Mouse (Mus musculus) forebrain, postnatal 0 days (tissue): ENCODE data around the gene Mrps33. TPM values are rescaled to one million over a fixed set of nuclear protein-coding genes. Genes with fewer than 3 reads are reported as not detected.

Source experiments
- ATAC-seq: fragments of 200-750 bp; cut with Nextera tagmentation; 2 replicates; pipeline ENCODE4 v1.8.0; 2017; ENCODE audit warnings: mild to moderate bottlenecking, moderate library complexity
- DNase-seq: peaks from one replicate; pipeline ENCODE4 v3.0.0-alpha.2; 2015
- H3K27ac ChIP-seq: fragments of 300-500 bp; sonication (generic); 2 replicates; pipeline ENCODE4 v1.5.1; 2014; ENCODE audit warnings: low read depth, mild to moderate bottlenecking, antibody characterized with exemption, low read length, moderate library complexity, mixed read lengths
- H3K27me3 ChIP-seq: fragments of 300-500 bp; sonication (generic); 2 replicates; pipeline ENCODE4 v1.6.1; 2014; ENCODE audit warnings: mild to moderate bottlenecking, low read length, mixed read lengths; ENCODE audit not compliant: insufficient read depth
- H3K36me3 ChIP-seq: fragments of 300-500 bp; sonication (generic); 2 replicates; pipeline ENCODE4 v1.6.1; 2014; ENCODE audit warnings: mild to moderate bottlenecking, moderate library complexity; ENCODE audit not compliant: insufficient read depth
- H3K4me1 ChIP-seq: fragments of 300-500 bp; sonication (generic); 2 replicates; pipeline ENCODE4 v1.6.1; 2014; ENCODE audit warnings: antibody characterized with exemption; ENCODE audit not compliant: insufficient read depth
- H3K4me2 ChIP-seq: fragments of 300-500 bp; sonication (generic); 2 replicates; pipeline ENCODE4 v1.6.1; 2014; ENCODE audit warnings: low read depth, mild to moderate bottlenecking, moderate library complexity
- H3K4me3 ChIP-seq: fragments of 300-500 bp; sonication (generic); 2 replicates; pipeline ENCODE4 v1.5.1; 2014; ENCODE audit warnings: low read depth, low read length, mixed read lengths
- H3K9ac ChIP-seq: fragments of 300-500 bp; sonication (generic); 2 replicates; pipeline ENCODE4 v1.6.1; 2014; ENCODE audit warnings: mild to moderate bottlenecking
- H3K9me3 ChIP-seq: fragments of 300-500 bp; sonication (generic); 2 replicates; pipeline ENCODE4 v1.6.1; 2016; ENCODE audit warnings: low read length
- CTCF ChIP-seq: sonication (generic); IDR thresholded peaks from 2 replicates; pipeline ENCODE4 v1.5.1; 2016; ENCODE audit warnings: antibody characterized with exemption, control low read depth, low read depth
- WGBS: fragments of 180-500 bp; shearing (Covaris S2); extraction: QIAGEN DNeasy Blood & Tissue Kit; methylation state at CpG from one replicate; pipeline ENCODE4 v1.1.7; 2014; 5-methylcytosine and 5-hydroxymethylcytosine counted together
- polyA plus RNA-seq: library from polyadenylated mRNA; unstranded; fragments of >200 nt; fragmentation: Nextera tagmentation; extraction: Ambion mirVana; gene quantifications from 2 replicates; pipeline ENCODE4 v1.2.1, GENCODE M21; 2015
- total RNA-seq: library from RNA; depleted of rRNA; stranded (reverse); fragments of >200 nt; gene quantifications from 2 replicates; pipeline ENCODE4 v1.2.3, GENCODE M21; 2014

Gene Mrps33
- total and polyA plus RNA-seq, 2 experiments from 2014 or later: 65.3 to 183 TPM

GRCm38 (mm10) chr6:39796150-39796549 lies 14.6 kb downstream of the Mrps33 start:
- Histone ChIP-seq H3K9ac (no peak overlapping the region), H3K4me1 (no peaks in the 10 kb centered on the region), H3K36me3 (peaks cover 12% of the 10 kb centered on the region), H3K9me3 (no peaks in the 10 kb centered on the region), H3K4me2 (no peak overlapping the region), H3K27ac (no peak overlapping the region), H3K27me3 (no peaks in the 10 kb centered on the region), H3K4me3 (no peak overlapping the region)
- DNase-seq (no peak), ATAC-seq (no peak)
- WGBS: 82% methylated on average over 1 of the region's 1 CpGs
- TF ChIP-seq CTCF: no peak

- H3K27ac ChIP-seq: no peak overlapping the region
- no peak overlapping the region for H3K9ac ChIP-seq
- ATAC-seq (no peak), DNase-seq (no peak)
- TF ChIP-seq CTCF: no peak
- no peak overlapping the region for H3K4me2 ChIP-seq
- H3K27me3 ChIP-seq: no peaks in the 10 kb centered on the region
- H3K9me3 ChIP-seq: no peaks in the 10 kb centered on the region
- no peaks in the 10 kb centered on the region for H3K36me3 ChIP-seq
- no peaks in the 10 kb centered on the region for H3K4me1 ChIP-seq
- 65% methylated on average over 5 of the region's 5 CpGs for WGBS
- no peak overlapping the region for H3K4me3 ChIP-seq
These were observed 19.0 kb downstream of the Mrps33 start for GRCm38 (mm10) chr6:39791806-39792205.

- Histone ChIP-seq H3K9me3 (no peaks in the 10 kb centered on the region), H3K9ac (no peak overlapping the region), H3K36me3 (no peaks in the 10 kb centered on the region), H3K4me1 (no peaks in the 10 kb centered on the region), H3K4me3 (no peak overlapping the region), H3K27ac (no peak overlapping the region), H3K4me2 (no peak overlapping the region), H3K27me3 (no peaks in the 10 kb centered on the region)
- no peak for ATAC-seq
- DNase-seq: no peak
- TF ChIP-seq CTCF: no peak
These were observed 22.4 kb downstream of the Mrps33 start for GRCm38 (mm10) chr6:39788408-39788807.

GRCm38 (mm10) chr6:39787783-39788182 lies 23.0 kb downstream of the Mrps33 start:
- Histone ChIP-seq H3K9ac (no peak overlapping the region), H3K4me2 (no peak overlapping the region), H3K27me3 (no peaks in the 10 kb centered on the region), H3K4me3 (no peak overlapping the region), H3K4me1 (no peaks in the 10 kb centered on the region), H3K9me3 (no peaks in the 10 kb centered on the region), H3K27ac (no peak overlapping the region), H3K36me3 (no peaks in the 10 kb centered on the region)
- 11% methylated on average over 9 of the region's 9 CpGs for WGBS
- TF ChIP-seq CTCF: no peak
- peak; percentile 21 for DNase-seq
- peak; percentile 61 for ATAC-seq

GRCm38 (mm10) chr6:39785944-39786343 lies 24.8 kb downstream of the Mrps33 start:
- no peak for ATAC-seq
- H3K9ac ChIP-seq: no peak overlapping the region
- H3K4me1 ChIP-seq: no peaks in the 10 kb centered on the region
- no peak for TF ChIP-seq CTCF
- no peak overlapping the region for H3K4me3 ChIP-seq
- no peaks in the 10 kb centered on the region for H3K9me3 ChIP-seq
- no peak for DNase-seq
- H3K27me3 ChIP-seq: no peaks in the 10 kb centered on the region
- no peak overlapping the region for H3K27ac ChIP-seq
- WGBS: 54% methylated on average over 5 of the region's 5 CpGs
- H3K4me2 ChIP-seq: no peak overlapping the region
- no peaks in the 10 kb centered on the region for H3K36me3 ChIP-seq

GRCm38 (mm10) chr6:39783521-39783920 lies 27.3 kb downstream of the Mrps33 start:
- Histone ChIP-seq H3K4me2 (no peak overlapping the region), H3K4me1 (no peaks in the 10 kb centered on the region), H3K27me3 (no peaks in the 10 kb centered on the region), H3K27ac (no peak overlapping the region), H3K36me3 (no peaks in the 10 kb centered on the region), H3K9me3 (no peaks in the 10 kb centered on the region), H3K4me3 (no peak overlapping the region), H3K9ac (no peak overlapping the region)
- DNase-seq (no peak), ATAC-seq (no peak)
- WGBS: 65% methylated on average over 7 of the region's 7 CpGs
- TF ChIP-seq CTCF: no peak

- Histone ChIP-seq H3K9me3 (no peaks in the 10 kb centered on the region), H3K4me3 (no peak overlapping the region), H3K36me3 (no peaks in the 10 kb centered on the region), H3K4me1 (no peaks in the 10 kb centered on the region), H3K4me2 (no peak overlapping the region), H3K9ac (no peak overlapping the region), H3K27me3 (no peaks in the 10 kb centered on the region), H3K27ac (no peak overlapping the region)
- peak; percentile 37 for TF ChIP-seq CTCF
- ATAC-seq (no peak), DNase-seq (no peak)
- WGBS: 36% methylated on average over 3 of the region's 3 CpGs
These were observed 28.2 kb downstream of the Mrps33 start for GRCm38 (mm10) chr6:39782618-39783017.
